Mouse (Mus musculus): ENCODE results near the gene Gm17662.

GRCm38 (mm10) chr4:104902836-104903235, 45.7 kb downstream of the Gm17662 start:
- TF ChIP-seq POLR2A (IDR thresholded peaks at IDR 0.05; ENCODE audit: control insufficient read depth, extremely low read depth, insufficient read depth, low read length, poor library complexity) (no peak), CTCF (IDR thresholded peaks at IDR 0.05; ENCODE audit: borderline replicate concordance, control insufficient read depth, extremely low read depth, insufficient read depth, low read length, poor library complexity) (no peak)

Data from thymus, adult 2 months (tissue).